Mouse (Mus musculus) heart, embryonic 11.5 days (tissue): ENCODE measurements around the gene Arhgap32. TPM values are rescaled to one million over a fixed set of nuclear protein-coding genes. Genes with fewer than 3 reads are reported as not detected.

Experiments
- ATAC-seq: fragments of 200-750 bp; cut with Nextera tagmentation; replicated peaks from 2 replicates; pipeline ENCODE4 v1.8.0; 2017; ENCODE audit warnings: moderate library complexity; ENCODE audit not compliant: insufficient number of reproducible peaks, low FRiP score, low TSS enrichment
- H3K27ac ChIP-seq: fragments of 300-500 bp; sonication (generic); 2 replicates; pipeline ENCODE4 v1.5.1; 2014; ENCODE audit warnings: mild to moderate bottlenecking, low read depth, low read length
- H3K27me3 ChIP-seq: fragments of 300-500 bp; sonication (generic); 2 replicates; pipeline ENCODE4 v1.6.1; 2014; ENCODE audit warnings: mild to moderate bottlenecking, low read length, mixed read lengths; ENCODE audit not compliant: control insufficient read depth, insufficient read depth
- H3K36me3 ChIP-seq: fragments of 300-500 bp; sonication (generic); 2 replicates; pipeline ENCODE4 v1.6.1; 2014; ENCODE audit warnings: mild to moderate bottlenecking, low read length, moderate library complexity, mixed read lengths; ENCODE audit not compliant: control insufficient read depth, insufficient read depth
- H3K4me1 ChIP-seq: fragments of 300-500 bp; sonication (generic); 2 replicates; pipeline ENCODE4 v1.6.1; 2014; ENCODE audit warnings: low read length; ENCODE audit not compliant: control insufficient read depth, insufficient read depth
- H3K4me2 ChIP-seq: fragments of 300-500 bp; sonication (generic); 2 replicates; pipeline ENCODE4 v1.6.1; 2014; ENCODE audit warnings: mild to moderate bottlenecking, moderate library complexity
- H3K4me3 ChIP-seq: fragments of 300-500 bp; sonication (generic); 2 replicates; pipeline ENCODE4 v1.5.1; 2014; ENCODE audit warnings: low read depth, low read length
- H3K9ac ChIP-seq: fragments of 300-500 bp; sonication (generic); 2 replicates; pipeline ENCODE4 v1.6.1; 2014; ENCODE audit warnings: mild to moderate bottlenecking, low read depth, low read length, moderate library complexity
- H3K9me3 ChIP-seq: fragments of 300-500 bp; sonication (generic); replicated peaks from 2 replicates; pipeline ENCODE4 v1.6.1; 2016; ENCODE audit warnings: low read length; ENCODE audit not compliant: control insufficient read depth
- WGBS: fragments of 180-500 bp; shearing (Covaris S2); extraction: QIAGEN DNeasy Blood & Tissue Kit; methylation state at CpG from one replicate; pipeline ENCODE4 v1.1.7; 2014; ENCODE audit not compliant: insufficient replicate concordance; 5-methylcytosine and 5-hydroxymethylcytosine counted together
- polyA plus RNA-seq: library from polyadenylated mRNA; unstranded; fragments of >200 nt; fragmentation: Nextera tagmentation; extraction: Ambion mirVana; gene quantifications from 2 replicates; pipeline ENCODE4 v1.2.1, GENCODE M21; 2014

Gene Arhgap32
- polyA plus RNA-seq, 1 experiment from 2014 or later: 3.7 TPM

GRCm38 (mm10) chr9:32224937-32225336 is 109.0 kb downstream of the Arhgap32 start:
- no peak overlapping the region for H3K4me2 ChIP-seq
- 44% methylated on average over 4 of the region's 4 CpGs for whole genome bisulfite sequencing
- H3K27ac ChIP-seq: no peak overlapping the region
- H3K36me3 ChIP-seq: no peaks in the 10 kb centered on the region
- no peaks in the 10 kb centered on the region for H3K9me3 ChIP-seq
- ATAC-seq: no peak
- H3K9ac ChIP-seq: no peak overlapping the region
- H3K4me1 ChIP-seq: peaks cover 30% of the 10 kb centered on the region
- H3K4me3 ChIP-seq: no peak overlapping the region
- no peaks in the 10 kb centered on the region for H3K27me3 ChIP-seq

- no peak for ATAC-seq
- no peaks in the 10 kb centered on the region for H3K9me3 ChIP-seq
- H3K27ac ChIP-seq: no peak overlapping the region
- H3K4me2 ChIP-seq: no peak overlapping the region
- peaks cover 30% of the 10 kb centered on the region for H3K4me1 ChIP-seq
- no peaks in the 10 kb centered on the region for H3K27me3 ChIP-seq
- WGBS: 49% methylated on average over 1 of the region's 1 CpGs
- H3K9ac ChIP-seq: no peak overlapping the region
- no peak overlapping the region for H3K4me3 ChIP-seq
- no peaks in the 10 kb centered on the region for H3K36me3 ChIP-seq
These were observed 109.6 kb downstream of the Arhgap32 start for GRCm38 (mm10) chr9:32225584-32225983.

GRCm38 (mm10) chr9:32227034-32227433 is 111.1 kb downstream of the Arhgap32 start:
- 67% methylated on average over 2 of the region's 2 CpGs for WGBS
- H3K4me3 ChIP-seq: no peak overlapping the region
- peak overlapping the region; percentile 66 for H3K27ac ChIP-seq
- no peak overlapping the region for H3K4me2 ChIP-seq
- H3K36me3 ChIP-seq: no peaks in the 10 kb centered on the region
- no peaks in the 10 kb centered on the region for H3K9me3 ChIP-seq
- no peak for ATAC-seq
- no peaks in the 10 kb centered on the region for H3K27me3 ChIP-seq
- no peak overlapping the region for H3K9ac ChIP-seq
- H3K4me1 ChIP-seq: peaks cover 30% of the 10 kb centered on the region

- Histone ChIP-seq H3K4me1 (no peaks in the 10 kb centered on the region), H3K4me3 (no peak overlapping the region), H3K27ac (no peak overlapping the region), H3K9me3 (no peaks in the 10 kb centered on the region), H3K27me3 (no peaks in the 10 kb centered on the region), H3K4me2 (no peak overlapping the region), H3K9ac (no peak overlapping the region), H3K36me3 (no peaks in the 10 kb centered on the region)
- WGBS: 63% methylated on average over 4 of the region's 4 CpGs
- no peak for ATAC-seq
These were observed 117.7 kb downstream of the Arhgap32 start for GRCm38 (mm10) chr9:32233593-32233992.

- 85% methylated on average over 3 of the region's 3 CpGs for WGBS
- ATAC-seq: no peak
These were observed 119.0 kb downstream of the Arhgap32 start for GRCm38 (mm10) chr9:32234767-32235489.

GRCm38 (mm10) chr9:32238899-32239298 is 123.0 kb downstream of the Arhgap32 start:
- Histone ChIP-seq H3K4me2 (no peak overlapping the region), H3K36me3 (no peaks in the 10 kb centered on the region), H3K9ac (no peak overlapping the region), H3K27ac (no peak overlapping the region), H3K9me3 (no peaks in the 10 kb centered on the region), H3K4me1 (no peaks in the 10 kb centered on the region), H3K27me3 (no peaks in the 10 kb centered on the region), H3K4me3 (no peak overlapping the region)
- ATAC-seq: no peak
- 86% methylated on average over 10 of the region's 10 CpGs for WGBS

More at GRCm38 (mm10) chr9:32234767-32235489, 119.0 kb downstream of the Arhgap32 start:
- no peak overlapping the region for H3K9ac ChIP-seq
- H3K36me3 ChIP-seq: no peaks in the 10 kb centered on the region
- no peaks in the 10 kb centered on the region for H3K27me3 ChIP-seq
- no peak overlapping the region for H3K4me2 ChIP-seq
- no peaks in the 10 kb centered on the region for H3K4me1 ChIP-seq
- no peaks in the 10 kb centered on the region for H3K9me3 ChIP-seq
- H3K27ac ChIP-seq: no peak overlapping the region
- H3K4me3 ChIP-seq: no peak overlapping the region

GRCm38 (mm10) chr9:32239427-32239826 is 123.5 kb downstream of the Arhgap32 start:
- no peaks in the 10 kb centered on the region for H3K9me3 ChIP-seq
- no peaks in the 10 kb centered on the region for H3K4me1 ChIP-seq
- WGBS: 88% methylated on average over 10 of the region's 10 CpGs
- no peak overlapping the region for H3K4me2 ChIP-seq
- H3K27ac ChIP-seq: no peak overlapping the region
- ATAC-seq: no peak
- H3K4me3 ChIP-seq: no peak overlapping the region
- H3K27me3 ChIP-seq: no peaks in the 10 kb centered on the region
- H3K36me3 ChIP-seq: no peaks in the 10 kb centered on the region
- H3K9ac ChIP-seq: no peak overlapping the region

GRCm38 (mm10) chr9:32240449-32240848 is 124.5 kb downstream of the Arhgap32 start:
- H3K9ac ChIP-seq: no peak overlapping the region
- no peaks in the 10 kb centered on the region for H3K4me1 ChIP-seq
- H3K27me3 ChIP-seq: no peaks in the 10 kb centered on the region
- H3K4me2 ChIP-seq: no peak overlapping the region
- no peak for ATAC-seq
- no peaks in the 10 kb centered on the region for H3K9me3 ChIP-seq
- no peaks in the 10 kb centered on the region for H3K36me3 ChIP-seq
- H3K4me3 ChIP-seq: no peak overlapping the region
- H3K27ac ChIP-seq: no peak overlapping the region
- WGBS: 85% methylated on average over 5 of the region's 5 CpGs

- ATAC-seq: no peak
- WGBS: 81% methylated on average over 9 of the region's 9 CpGs
- H3K4me3 ChIP-seq: no peak overlapping the region
These were observed 125.8 kb downstream of the Arhgap32 start for GRCm38 (mm10) chr9:32241637-32242199.

More at GRCm38 (mm10) chr9:32241637-32242199, 125.8 kb downstream of the Arhgap32 start:
- Histone ChIP-seq H3K4me2 (no peak overlapping the region), H3K9ac (no peak overlapping the region), H3K27me3 (no peaks in the 10 kb centered on the region), H3K9me3 (no peaks in the 10 kb centered on the region), H3K27ac (no peak overlapping the region), H3K4me1 (no peaks in the 10 kb centered on the region), H3K36me3 (0 out of 2 replicates have a peak, but pooled peaks cover 4% of the 10 kb centered on the region)
